Mouse (Mus musculus) heart, adult 2 months (tissue): Measurements from ENCODE around the gene Ets1. TPM values are rescaled to one million over a fixed set of nuclear protein-coding genes. Genes with fewer than 3 reads are reported as not detected.
A peak's percentile ranks its signal among the peaks of the same experiment; 100 is the strongest.

Experiments used
- DNase-seq, 2 experiments: peaks; one replicate each; pipeline ENCODE4 v3.0.0; 2021
- H3K27ac ChIP-seq: fragments of 200-600 bp; 2 replicates; pipeline ENCODE4 v1.8.1; 2022
- H3K27me3 ChIP-seq: fragments of 200-500 bp; 2 replicates; pipeline ENCODE4 v1.6.1; 2012; ENCODE audit warnings: mild to moderate bottlenecking, low read length, inconsistent platforms, mixed read lengths; ENCODE audit not compliant: control insufficient read depth, insufficient read depth
- H3K36me3 ChIP-seq: fragments of 200-500 bp; 2 replicates; pipeline ENCODE4 v1.6.1; 2012; ENCODE audit warnings: low read length, inconsistent platforms; ENCODE audit not compliant: control insufficient read depth, insufficient read depth
- H3K4me1 ChIP-seq: fragments of 200-500 bp; 2 replicates; pipeline ENCODE4 v1.6.1; 2011; ENCODE audit warnings: low read length; ENCODE audit not compliant: control insufficient read depth, insufficient read depth
- H3K4me3 ChIP-seq: fragments of 200-600 bp; 2 replicates; pipeline ENCODE4 v1.8.1; 2022
- H3K79me2 ChIP-seq: fragments of 200-500 bp; replicated peaks from 2 replicates; pipeline ENCODE4 v1.6.1; 2012; ENCODE audit warnings: mild to moderate bottlenecking, inconsistent platforms, low read length, moderate library complexity, mixed read lengths; ENCODE audit not compliant: control insufficient read depth, insufficient read depth
- H3K9ac ChIP-seq: fragments of 200-500 bp; 2 replicates; pipeline ENCODE4 v1.6.1; 2012; ENCODE audit warnings: low read depth, mild to moderate bottlenecking, control low read depth, inconsistent platforms, low read length, mixed read lengths
- CTCF ChIP-seq: fragments of 200-600 bp; IDR thresholded peaks from 2 replicates; pipeline ENCODE4 v1.8.1; 2022; ENCODE audit warnings: antibody characterized with exemption, mild to moderate bottlenecking, moderate library complexity
- EP300 ChIP-seq: fragments of 200-500 bp; IDR thresholded peaks from 2 replicates; pipeline ENCODE4 v1.6.1; 2011; ENCODE audit warnings: low read depth, low read length, control low read depth; ENCODE audit not compliant: insufficient read depth
- POLR2A ChIP-seq: fragments of 200-500 bp; IDR thresholded peaks from 2 replicates; pipeline ENCODE4 v1.6.1; 2011; ENCODE audit warnings: mild to moderate bottlenecking, low read depth, low read length, control low read depth; ENCODE audit not compliant: insufficient read depth
- WGBS: fragments of 180-500 bp; shearing (Covaris S2); methylation state at CpG from one replicate; pipeline ENCODE4 v1.1.7; 2018; 5-methylcytosine and 5-hydroxymethylcytosine counted together
- intact Hi-C: fragments of 180-260 bp; cut with DNase I; formaldehyde crosslinking; loops from one replicate; pipeline ENCODE4 v1.15.1; 2025
- polyA plus RNA-seq: library from polyadenylated mRNA; depleted of rRNA; stranded (reverse); fragments of >200 nt; gene quantifications from 2 replicates; pipeline ENCODE4 v1.2.3, GENCODE M21; 2012
- total RNA-seq, 2 experiments: library from RNA; stranded (reverse); gene quantifications; 2 replicates each; pipeline ENCODE4 v1.2.3; 2021

Gene Ets1
- total and polyA plus RNA-seq, 3 experiments, result 22.6 to 48.7 (median 40.7) TPM

GRCm38 (mm10) chr9:32671970-32672859 is 36.2 kb downstream of the Ets1 start:
- Histone ChIP-seq H3K27me3 (no peaks in the 10 kb centered on the region), H3K4me3 (peak overlapping the region; percentile 36), H3K79me2 (no peaks in the 10 kb centered on the region), H3K36me3 (peaks cover 27% of the 10 kb centered on the region), H3K4me1 (peaks cover 30% of the 10 kb centered on the region), H3K9ac (peak overlapping the region; percentile 52), H3K27ac (peak overlapping the region; percentile 92)
- peak; percentile 84 to 90 for DNase-seq
- 2% methylated on average over 35 of the region's 35 CpGs for WGBS
- intact Hi-C loops, result loop anchor here (1.0 to 5.0 kb wide), 4 partner anchors 22 to 270 kb away; partner anchors contain the start of gene Ets1
- TF ChIP-seq EP300 (peak; percentile 75; the same call in 1 of the 2 replicates), CTCF (peak; percentile 33; the same call in 1 of the 2 replicates), POLR2A (peak; percentile 67)

- TF ChIP-seq POLR2A (peak; percentile 59), EP300 (no peak)
- peaks cover 26% of the 10 kb centered on the region for H3K4me1 ChIP-seq
- H3K27ac ChIP-seq, result peak overlapping the region; percentile 66
- intact Hi-C loops, result loop anchor here (2.0 to 5.0 kb wide), 4 partner anchors 37 to 268 kb away; partner anchors contain the start of gene Ets1
- H3K27me3 ChIP-seq, result no peaks in the 10 kb centered on the region
- no peak overlapping the region for H3K9ac ChIP-seq
- no peak overlapping the region for H3K4me3 ChIP-seq
- 52% methylated on average over 3 of the region's 3 CpGs for WGBS
- H3K79me2 ChIP-seq, result no peaks in the 10 kb centered on the region
- H3K36me3 ChIP-seq, result peaks cover 30% of the 10 kb centered on the region
- DNase-seq, result no peak
These were observed 37.9 kb downstream of the Ets1 start for GRCm38 (mm10) chr9:32673923-32674322.

- intact Hi-C loops, result loop anchor here (2.0 kb wide), 1 partner anchor 41 kb away; no protein-coding TSS in a partner anchor
- peak in 1 of 2 experiments; percentile 47 for DNase-seq
- H3K9ac ChIP-seq, result peak overlapping the region; percentile 40; the same call in 1 of the 2 replicates
- peaks cover 28% of the 10 kb centered on the region for H3K4me1 ChIP-seq
- H3K27ac ChIP-seq, result peak overlapping the region; percentile 66
- no peaks in the 10 kb centered on the region for H3K27me3 ChIP-seq
- TF ChIP-seq EP300 (no peak), POLR2A (0 out of 2 replicates have a peak, but pooled peaks have one; percentile 19), CTCF (no peak)
- WGBS, result 24% methylated on average over 9 of the region's 9 CpGs
- H3K79me2 ChIP-seq, result no peaks in the 10 kb centered on the region
- no peak overlapping the region for H3K4me3 ChIP-seq
- peaks cover 34% of the 10 kb centered on the region for H3K36me3 ChIP-seq
These were observed 39.8 kb downstream of the Ets1 start for GRCm38 (mm10) chr9:32675671-32676409.

GRCm38 (mm10) chr9:32676480-32676879 is 40.5 kb downstream of the Ets1 start:
- intact Hi-C loops, result no loop called here
- peak overlapping the region; percentile 62; the same call in 1 of the 2 replicates for H3K9ac ChIP-seq

GRCm38 (mm10) chr9:32677646-32678045 is 41.6 kb downstream of the Ets1 start:
- TF ChIP-seq CTCF (peak; percentile 35), EP300 (no peak), POLR2A (no peak)
- no peak for DNase-seq
- Histone ChIP-seq H3K27ac (peak overlapping the region; percentile 9), H3K9ac (no peak overlapping the region), H3K79me2 (no peaks in the 10 kb centered on the region), H3K36me3 (peaks cover 29% of the 10 kb centered on the region), H3K27me3 (no peaks in the 10 kb centered on the region), H3K4me1 (peaks cover 21% of the 10 kb centered on the region), H3K4me3 (no peak overlapping the region)
- 81% methylated on average over 6 of the region's 6 CpGs for WGBS
- intact Hi-C loops, result no loop called here

More at GRCm38 (mm10) chr9:32676480-32676879, 40.5 kb downstream of the Ets1 start:
- WGBS, result 16% methylated on average over 3 of the region's 3 CpGs
- H3K27me3 ChIP-seq, result no peaks in the 10 kb centered on the region
- DNase-seq, result no peak
- H3K79me2 ChIP-seq, result no peaks in the 10 kb centered on the region
- TF ChIP-seq POLR2A (peak; percentile 26; the same call in 1 of the 2 replicates), EP300 (no peak), CTCF (no peak)
- H3K27ac ChIP-seq, result peak overlapping the region; percentile 66
- H3K4me3 ChIP-seq, result no peak overlapping the region
- H3K36me3 ChIP-seq, result peaks cover 29% of the 10 kb centered on the region
- H3K4me1 ChIP-seq, result peaks cover 25% of the 10 kb centered on the region
